Mouse (Mus musculus) hindbrain, embryonic 11.5 days (tissue): ENCODE data around the gene Olfr788. TPM values are rescaled to one million over a fixed set of nuclear protein-coding genes. Genes with fewer than 3 reads are reported as not detected.

Experiments
- polyA plus RNA-seq: library from polyadenylated mRNA; unstranded; fragments of >200 nt; fragmentation: Nextera tagmentation; extraction: Ambion mirVana; gene quantifications from 2 replicates; pipeline ENCODE4 v1.2.1, GENCODE M21; 2014

Gene Olfr788
- polyA plus RNA-seq, 1 experiment from 2014 or later = not detected

Other genes with a start within 250 kb of the Olfr788 start
- gene Olfr774, start 234.8 kb upstream of the Olfr788 start, polyA plus RNA-seq = not detected in 2 replicates
- not detected in 2 replicates for gene Olfr775, start 222.6 kb upstream of the Olfr788 start, polyA plus RNA-seq
- gene Olfr776, start 211.9 kb upstream of the Olfr788 start, polyA plus RNA-seq = not detected in 2 replicates
- gene Olfr777, start 199.5 kb upstream of the Olfr788 start, polyA plus RNA-seq = not detected in 2 replicates
- not detected in 2 replicates for gene Olfr780, start 152.9 kb upstream of the Olfr788 start, polyA plus RNA-seq
- not detected in 2 replicates for gene Olfr781, start 142.1 kb upstream of the Olfr788 start, polyA plus RNA-seq
- not detected in 2 replicates for gene Olfr782, start 122.1 kb upstream of the Olfr788 start, polyA plus RNA-seq
- 0.04 TPM in 1 of 2 replicates, not detected in the other for gene Olfr784, start 86.9 kb upstream of the Olfr788 start, polyA plus RNA-seq
- gene Olfr785, start 65.6 kb upstream of the Olfr788 start, polyA plus RNA-seq = not detected in 2 replicates
- gene Olfr786, start 43.7 kb upstream of the Olfr788 start, polyA plus RNA-seq = not detected in 2 replicates
- not detected in 2 replicates for gene Olfr787, start 9.1 kb upstream of the Olfr788 start, polyA plus RNA-seq
- not detected in 2 replicates for gene Olfr789, start 13.8 kb downstream of the Olfr788 start, polyA plus RNA-seq
- not detected in 2 replicates for gene Olfr790, start 27.5 kb downstream of the Olfr788 start, polyA plus RNA-seq
- gene Olfr791, start 50.8 kb downstream of the Olfr788 start, polyA plus RNA-seq = not detected in 2 replicates
- gene Olfr792, start 68.2 kb downstream of the Olfr788 start, polyA plus RNA-seq = not detected in 2 replicates
- not detected in 2 replicates for gene Olfr794, start 96.7 kb downstream of the Olfr788 start, polyA plus RNA-seq
- not detected in 2 replicates for gene Olfr796, start 141.6 kb downstream of the Olfr788 start, polyA plus RNA-seq
- gene Olfr798, start 156.9 kb downstream of the Olfr788 start, polyA plus RNA-seq = not detected in 2 replicates
- not detected in 2 replicates for gene Olfr799, start 166.5 kb downstream of the Olfr788 start, polyA plus RNA-seq
- not detected in 2 replicates for gene Olfr800, start 186.7 kb downstream of the Olfr788 start, polyA plus RNA-seq
- gene Olfr801, start 202.9 kb downstream of the Olfr788 start, polyA plus RNA-seq = not detected in 2 replicates
- gene Olfr802, start 217.2 kb downstream of the Olfr788 start, polyA plus RNA-seq = not detected in 2 replicates
- not detected in 2 replicates for gene Olfr803, start 223.3 kb downstream of the Olfr788 start, polyA plus RNA-seq
- not detected in 2 replicates for gene Olfr804, start 232.2 kb downstream of the Olfr788 start, polyA plus RNA-seq